Mouse (Mus musculus): ENCODE results near the gene Nid2.

DNA sequence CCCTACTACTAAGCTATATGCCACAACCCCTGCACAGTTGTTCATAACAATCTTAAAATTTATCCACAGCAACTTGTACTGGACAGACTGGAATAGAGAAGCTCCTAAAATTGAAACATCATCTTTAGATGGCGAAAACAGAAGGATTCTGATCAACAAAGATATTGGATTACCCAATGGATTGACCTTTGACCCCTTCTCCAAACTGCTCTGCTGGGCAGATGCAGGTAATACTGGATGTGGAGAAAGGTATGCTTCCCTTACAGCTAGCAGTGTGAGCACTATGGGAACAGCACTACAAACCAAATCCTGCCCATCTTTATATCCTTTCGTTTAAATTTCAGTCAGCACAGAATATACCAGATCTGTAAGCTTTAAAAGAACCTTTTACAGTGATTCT, 56.8 kb downstream of the Nid2 start:
- TF ChIP-seq CTCF (IDR thresholded peaks at IDR 0.05; ENCODE audit: borderline replicate concordance, insufficient read depth, low read length) (no peak), POLR2A (IDR thresholded peaks at IDR 0.05; ENCODE audit: low read depth, low read length) (no peak)
